Mouse (Mus musculus) gastrocnemius, adult 2 months (tissue): ENCODE data around the gene Cyp2d10. TPM values are rescaled to one million over a fixed set of nuclear protein-coding genes. Genes with fewer than 3 reads are reported as not detected.

Experiments used
- DNase-seq: peaks from one replicate; pipeline ENCODE4 v3.0.0; 2022
- H3K27ac ChIP-seq: fragments of 200-600 bp; 2 replicates; pipeline ENCODE4 v1.8.1; 2022; ENCODE audit warnings: mild to moderate bottlenecking
- H3K4me3 ChIP-seq: fragments of 200-600 bp; 2 replicates; pipeline ENCODE4 v1.8.1; 2022; ENCODE audit warnings: mild to moderate bottlenecking, moderate library complexity
- CTCF ChIP-seq: fragments of 200-600 bp; IDR thresholded peaks from 2 replicates; pipeline ENCODE4 v1.8.1; 2022; ENCODE audit warnings: antibody characterized with exemption, mild to moderate bottlenecking, moderate library complexity
- intact Hi-C: fragments of 180-260 bp; cut with DNase I; formaldehyde crosslinking; loops from one replicate; pipeline ENCODE4 v1.15.1; 2025
- total RNA-seq, 2 experiments: library from RNA; stranded (reverse); gene quantifications; 2 replicates each; pipeline ENCODE4 v1.2.3; 2021

Gene Cyp2d10
- total RNA-seq, 2 experiments from 2014 or later = not detected

GRCm38 (mm10) chr15:82382441-82382840 lies 24.6 kb downstream of the Cyp2d10 start:
- no peak for TF ChIP-seq CTCF
- no peak for DNase-seq
- intact Hi-C loops = no loop called here
- Histone ChIP-seq H3K4me3 (no peak overlapping the region), H3K27ac (no peak overlapping the region)

- Histone ChIP-seq H3K4me3 (peak overlapping the region; percentile 88), H3K27ac (peak overlapping the region; percentile 83)
- TF ChIP-seq CTCF = no peak
- DNase-seq = no peak
- intact Hi-C loops = loop anchor here (2.0 kb wide), 1 partner anchor 26 kb away; the partner anchor contains the start of gene Ndufa6
These were observed 26.3 kb downstream of the Cyp2d10 start for GRCm38 (mm10) chr15:82380714-82381062.

GRCm38 (mm10) chr15:82379871-82380713 lies 26.9 kb downstream of the Cyp2d10 start, which contains the start of gene Cyp2d22:
TSS of gene Cyp2d22 (minus strand) at chr15:82380260.
- intact Hi-C loops = loop anchor here (2.0 kb wide), 1 partner anchor 25 kb away; the partner anchor contains the start of gene Ndufa6
- peak; percentile 80 for DNase-seq
- H3K27ac ChIP-seq = peak within 1 kb of the TSS; percentile 96
- peak within 1 kb of the TSS; percentile 88 for H3K4me3 ChIP-seq
- TF ChIP-seq CTCF = no peak

GRCm38 (mm10) chr15:82379511-82379870 lies 27.5 kb downstream of the Cyp2d10 start:
- DNase-seq = peak; percentile 35
- H3K4me3 ChIP-seq = peak overlapping the region; percentile 88
- intact Hi-C loops = no loop called here
- H3K27ac ChIP-seq = peak overlapping the region; percentile 96
- TF ChIP-seq CTCF = no peak

- DNase-seq = no peak
- Histone ChIP-seq H3K4me3 (peak overlapping the region; percentile 88), H3K27ac (peak overlapping the region; percentile 96)
- intact Hi-C loops = no loop called here
- TF ChIP-seq CTCF = no peak
These were observed 28.5 kb downstream of the Cyp2d10 start for GRCm38 (mm10) chr15:82378261-82379180.

GRCm38 (mm10) chr15:82377701-82378100 lies 29.3 kb downstream of the Cyp2d10 start:
- Histone ChIP-seq H3K4me3 (peak overlapping the region; percentile 88), H3K27ac (peak overlapping the region; percentile 96)
- no peak for TF ChIP-seq CTCF
- intact Hi-C loops = no loop called here
- DNase-seq = no peak

- Histone ChIP-seq H3K4me3 (peak overlapping the region; percentile 88), H3K27ac (peak overlapping the region; percentile 96)
- intact Hi-C loops = no loop called here
- DNase-seq = peak; percentile 75
- TF ChIP-seq CTCF = no peak
These were observed 30.4 kb downstream of the Cyp2d10 start for GRCm38 (mm10) chr15:82376393-82377138.

GRCm38 (mm10) chr15:82375855-82376254 lies 31.1 kb downstream of the Cyp2d10 start:
- H3K27ac ChIP-seq = peak overlapping the region; percentile 96
- H3K4me3 ChIP-seq = peak overlapping the region; percentile 55
- TF ChIP-seq CTCF = no peak
- no peak for DNase-seq
- intact Hi-C loops = no loop called here

- no peak for TF ChIP-seq CTCF
- DNase-seq = no peak
- no peak overlapping the region for H3K4me3 ChIP-seq
- H3K27ac ChIP-seq = peak overlapping the region; percentile 24; the same call in 1 of the 2 replicates
- intact Hi-C loops = no loop called here
These were observed 32.6 kb downstream of the Cyp2d10 start for GRCm38 (mm10) chr15:82374437-82374836.

- intact Hi-C loops = no loop called here
- no peak for TF ChIP-seq CTCF
- Histone ChIP-seq H3K27ac (no peak overlapping the region), H3K4me3 (no peak overlapping the region)
- DNase-seq = no peak
These were observed 34.0 kb downstream of the Cyp2d10 start for GRCm38 (mm10) chr15:82372991-82373390.

- no peak for DNase-seq
- no peak overlapping the region for H3K27ac ChIP-seq
- no peak for TF ChIP-seq CTCF
- intact Hi-C loops = no loop called here
- H3K4me3 ChIP-seq = no peak overlapping the region
These were observed 34.5 kb downstream of the Cyp2d10 start for GRCm38 (mm10) chr15:82372446-82372845.

GRCm38 (mm10) chr15:82368851-82369250 lies 38.1 kb downstream of the Cyp2d10 start:
- Histone ChIP-seq H3K4me3 (no peak overlapping the region), H3K27ac (no peak overlapping the region)
- DNase-seq = no peak
- intact Hi-C loops = no loop called here
- TF ChIP-seq CTCF = no peak
